Mouse (Mus musculus): ENCODE measurements around the gene Vmn1r72. TPM values are rescaled to one million over a fixed set of nuclear protein-coding genes. Genes with fewer than 3 reads are reported as not detected.
"Not testable (repeated sequence)": the region's sequence is repeated elsewhere in the genome, so short reads cannot be mapped to it uniquely, and the experiment has no call there.

Gene Vmn1r72
- total RNA-seq (2012; rRNA removed), result not detected in 2 replicates
- total RNA-seq (2014; rRNA removed), result not detected in 2 replicates
- polyA plus RNA-seq (2012; ENCODE audit: insufficient read length, low read depth), result not detected in 2 replicates

DNA sequence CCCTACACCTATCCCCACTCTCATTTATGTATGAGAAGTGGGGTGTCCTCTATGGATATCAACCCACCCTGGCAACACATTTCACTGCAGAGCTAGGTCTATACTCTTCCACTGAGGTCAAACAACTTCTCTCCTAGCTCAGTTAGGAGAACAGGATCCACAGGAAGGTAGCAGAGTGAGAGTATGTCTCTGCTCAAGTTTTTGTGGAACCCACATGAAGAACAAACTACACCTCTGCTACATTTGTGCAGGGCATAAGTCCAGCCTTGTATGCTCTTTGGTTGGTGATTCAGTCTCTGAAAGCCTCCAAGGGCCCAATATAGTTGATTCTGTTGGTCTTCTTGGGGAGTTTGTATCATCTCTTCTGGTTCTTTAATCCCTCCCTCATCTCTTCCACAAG, at the start of gene Vmn1r72:
Vmn1r72 (minus strand) TSS at position 101 of the 400 bp plus-strand sequence.
- dilution Hi-C loops (cut with MboI; ENCODE audit: extremely low pct_ligation_motif_present, extremely low pct_unique_long_range_greater_than_20kb, low sequenced_read_pairs); H3K36me3 ChIP-seq (replicated peaks in 1 of 2; ENCODE audit: control insufficient read depth in 1 of 2, insufficient read depth in 1 of 2, low read length in 1 of 2); in situ Hi-C loops (cut with MboI; ENCODE audit: low pct_ligation_motif_present, low pct_unique_long_range_greater_than_20kb, low sequenced_read_pairs); H3K27me3 ChIP-seq (replicated peaks); H3K4me1 ChIP-seq (ENCODE audit: control insufficient read depth in 1 of 2, insufficient read depth in 2 of 2); H3K4me3 ChIP-seq (replicated peaks in 1 of 3; ENCODE audit: low read depth in 2 of 3, low read length in 2 of 3, poor library complexity in 1 of 3); H3K4me2 ChIP-seq (ENCODE audit: insufficient read depth, low read depth, poor library complexity, severe bottlenecking); H3K9ac ChIP-seq (ENCODE audit: insufficient read depth, low read depth); DNase-seq (ENCODE audit: extremely low read depth); H3K27ac ChIP-seq (ENCODE audit: insufficient read depth, low read depth); H3K79me2 ChIP-seq (replicated peaks; ENCODE audit: control insufficient read depth, extremely low read depth, insufficient read depth, poor library complexity, severe bottlenecking): not testable (repeated sequence)
- peaks cover 20% of the 10 kb centered on the region for H3K9me3 ChIP-seq (replicated peaks; ENCODE audit: low read length)

DNA sequence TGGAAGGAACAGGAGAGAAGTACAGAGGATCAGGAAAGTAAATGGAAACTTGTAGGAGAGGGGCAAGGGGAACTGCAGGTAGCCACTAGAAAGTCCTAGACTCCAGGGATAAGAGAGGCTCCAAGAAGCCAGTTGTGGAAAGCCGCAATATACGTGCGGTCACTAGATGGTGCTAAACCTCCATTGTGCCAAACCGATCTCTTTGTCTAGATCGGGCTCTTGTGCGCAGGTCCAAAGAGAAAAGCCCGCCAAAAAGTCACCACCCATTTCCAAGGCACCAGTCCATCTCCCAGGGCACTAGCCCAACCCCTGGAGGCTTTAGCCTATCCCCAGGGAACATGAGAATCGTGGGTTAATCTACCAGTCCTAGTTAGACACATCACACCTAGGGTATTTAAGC, 62.9 kb downstream of the Vmn1r72 start:
- H3K27ac ChIP-seq (ENCODE audit: insufficient read depth, low read depth); H3K79me2 ChIP-seq (replicated peaks; ENCODE audit: control insufficient read depth, extremely low read depth, insufficient read depth, poor library complexity, severe bottlenecking); dilution Hi-C loops (cut with MboI; ENCODE audit: extremely low pct_ligation_motif_present, extremely low pct_unique_long_range_greater_than_20kb, low sequenced_read_pairs); in situ Hi-C loops (cut with MboI; ENCODE audit: low pct_ligation_motif_present, low pct_unique_long_range_greater_than_20kb, low sequenced_read_pairs); H3K27me3 ChIP-seq (replicated peaks); H3K9me3 ChIP-seq (replicated peaks; ENCODE audit: low read length); H3K9ac ChIP-seq (ENCODE audit: insufficient read depth, low read depth); H3K4me2 ChIP-seq (ENCODE audit: insufficient read depth, low read depth, poor library complexity, severe bottlenecking); H3K4me1 ChIP-seq (ENCODE audit: control insufficient read depth in 1 of 2, insufficient read depth in 2 of 2); H3K4me3 ChIP-seq (replicated peaks in 1 of 3; ENCODE audit: low read depth in 2 of 3, low read length in 2 of 3, poor library complexity in 1 of 3); H3K36me3 ChIP-seq (replicated peaks in 1 of 2; ENCODE audit: control insufficient read depth in 1 of 2, insufficient read depth in 1 of 2, low read length in 1 of 2): not testable (repeated sequence)
- TF ChIP-seq CTCF (conservative IDR thresholded peaks at IDR 0.05 in 1 of 2, IDR thresholded peaks at IDR 0.05 in 1 of 2; ENCODE audit: low read depth in 2 of 2, low read length in 2 of 2), result peak in 1 of 2 experiments; percentile 34; a peak in 2 of 4 replicates
- peak; percentile 34 for TF ChIP-seq RAD21 (IDR thresholded peaks at IDR 0.05; ENCODE audit: low read depth, low read length)
- peak; percentile 3 for DNase-seq (ENCODE audit: extremely low read depth)

Other genes starting within 250 kb of the Vmn1r72 start
- 0.08 TPM in 1 of 2 replicates, not detected in the other for gene Zscan4-ps2, start 165.8 kb downstream of the Vmn1r72 start, total RNA-seq (2012; rRNA removed)
- gene Zscan4-ps2, start 165.8 kb downstream of the Vmn1r72 start, total RNA-seq (2014; rRNA removed), result 0.12 TPM in 1 of 2 replicates, not detected in the other
- gene Zscan4-ps2, start 165.8 kb downstream of the Vmn1r72 start, polyA plus RNA-seq (2012; ENCODE audit: insufficient read length, low read depth), result not detected in 2 replicates
- not detected in 2 replicates for gene Zscan4-ps3, start 70.8 kb downstream of the Vmn1r72 start, total RNA-seq (2012; rRNA removed)
- gene Zscan4-ps3, start 70.8 kb downstream of the Vmn1r72 start, total RNA-seq (2014; rRNA removed), result not detected in 2 replicates
- gene Zscan4-ps3, start 70.8 kb downstream of the Vmn1r72 start, polyA plus RNA-seq (2012; ENCODE audit: insufficient read length, low read depth), result not detected in 2 replicates
- gene Vmn1r73, start 50.1 kb upstream of the Vmn1r72 start, total RNA-seq (2012; rRNA removed), result not detected in 2 replicates
- gene Vmn1r73, start 50.1 kb upstream of the Vmn1r72 start, total RNA-seq (2014; rRNA removed), result not detected in 2 replicates
- gene Vmn1r73, start 50.1 kb upstream of the Vmn1r72 start, polyA plus RNA-seq (2012; ENCODE audit: insufficient read length, low read depth), result not detected in 2 replicates
- not detected in 2 replicates for gene Vmn1r74, start 153.8 kb upstream of the Vmn1r72 start, total RNA-seq (2012; rRNA removed)
- not detected in 2 replicates for gene Vmn1r74, start 153.8 kb upstream of the Vmn1r72 start, total RNA-seq (2014; rRNA removed)
- not detected in 2 replicates for gene Vmn1r74, start 153.8 kb upstream of the Vmn1r72 start, polyA plus RNA-seq (2012; ENCODE audit: insufficient read length, low read depth)
- gene Vmn1r75, start 194.5 kb upstream of the Vmn1r72 start, total RNA-seq (2012; rRNA removed), result not detected in 2 replicates
- not detected in 2 replicates for gene Vmn1r75, start 194.5 kb upstream of the Vmn1r72 start, total RNA-seq (2014; rRNA removed)
- gene Vmn1r75, start 194.5 kb upstream of the Vmn1r72 start, polyA plus RNA-seq (2012; ENCODE audit: insufficient read length, low read depth), result not detected in 2 replicates